Comparison of ENCODE assay signal across 8 mouse cellular contexts in genomic region chr13:51099560-51100232, GRCm38 (mm10). TPM values are rescaled to one million over a fixed set of nuclear protein-coding genes. Genes with fewer than 3 reads are reported as not detected.
A peak's percentile ranks its signal among the peaks of the same experiment; 100 is the strongest.
DNase-seq lines count a peak whose midpoint lies in the region; ATAC-seq lines count a peak whose summit lies in the region.

No protein-coding gene starts in this region.

- no peaks in the 10 kb centered on the region for H3K27me3 ChIP-seq in embryonic facial prominence, embryonic 15.5 days
- no peaks in the 10 kb centered on the region for H3K27me3 ChIP-seq in intestine, embryonic 16.5 days (replicated peaks; ENCODE audit: control insufficient read depth, insufficient read depth, low read length)
- no peaks in the 10 kb centered on the region for H3K27me3 ChIP-seq in lung, embryonic 15.5 days
- no peaks in the 10 kb centered on the region for H3K27me3 ChIP-seq in stomach, embryonic 15.5 days (replicated peaks)

- H3K9ac ChIP-seq in embryonic facial prominence, embryonic 15.5 days: peak overlapping the region; percentile 93
- peak overlapping the region; percentile 97 for H3K9ac ChIP-seq in intestine, embryonic 16.5 days (ENCODE audit: low read depth, low read length)
- peak overlapping the region; percentile 74 for H3K9ac ChIP-seq in lung, embryonic 15.5 days
- peak overlapping the region; percentile 51 for H3K9ac ChIP-seq in stomach, embryonic 15.5 days

- ATAC-seq in cerebellum, adult (ENCODE audit: insufficient number of reproducible peaks, low FRiP score, low TSS enrichment): peak; percentile 37
- no peak for ATAC-seq in embryonic facial prominence, embryonic 15.5 days (ENCODE audit: insufficient number of reproducible peaks, low FRiP score, low TSS enrichment, low read depth)
- ATAC-seq in intestine, embryonic 16.5 days: peak; percentile 21
- 0 out of 2 replicates have a peak, but pooled peaks have one; percentile 10 for ATAC-seq in lung, embryonic 15.5 days (ENCODE audit: borderline replicate concordance, extremely low read depth, low FRiP score, low TSS enrichment)
- no peak for ATAC-seq in stomach, embryonic 15.5 days (ENCODE audit: insufficient read depth, low FRiP score, low read depth)

- H3K4me1 ChIP-seq in embryonic facial prominence, embryonic 15.5 days: peaks cover 21% of the 10 kb centered on the region
- H3K4me1 ChIP-seq in intestine, embryonic 16.5 days (ENCODE audit: control insufficient read depth, insufficient read depth, low read length): peaks cover 8% of the 10 kb centered on the region; the same call in 1 of the 2 replicates
- peaks cover 28% of the 10 kb centered on the region for H3K4me1 ChIP-seq in lung, embryonic 15.5 days
- peaks cover 10% of the 10 kb centered on the region for H3K4me1 ChIP-seq in stomach, embryonic 15.5 days

- H3K4me3 ChIP-seq in embryonic facial prominence, embryonic 15.5 days (replicated peaks): peak overlapping the region; percentile 84
- H3K4me3 ChIP-seq in intestine, embryonic 16.5 days (ENCODE audit: low read length): peak overlapping the region; percentile 84
- H3K4me3 ChIP-seq in lung, embryonic 15.5 days: peak overlapping the region; percentile 88
- peak overlapping the region; percentile 73 for H3K4me3 ChIP-seq in stomach, embryonic 15.5 days (replicated peaks)

- WGBS in embryonic facial prominence, embryonic 15.5 days: 3% methylated on average over 26 of the region's 26 CpGs
- 3% methylated on average over 26 of the region's 26 CpGs for WGBS in intestine, embryonic 16.5 days
- WGBS in lung, embryonic 15.5 days: 1% methylated on average over 26 of the region's 26 CpGs
- WGBS in stomach, embryonic 15.5 days: 4% methylated on average over 26 of the region's 26 CpGs

- H3K4me2 ChIP-seq in embryonic facial prominence, embryonic 15.5 days (replicated peaks): peak overlapping the region; percentile 71
- peak overlapping the region; percentile 85 for H3K4me2 ChIP-seq in intestine, embryonic 16.5 days (ENCODE audit: low read depth, low read length)
- peak overlapping the region; percentile 97 for H3K4me2 ChIP-seq in lung, embryonic 15.5 days
- H3K4me2 ChIP-seq in stomach, embryonic 15.5 days: peak overlapping the region; percentile 95

- no peaks in the 10 kb centered on the region; the same call in 1 of the 2 replicates for H3K36me3 ChIP-seq in embryonic facial prominence, embryonic 15.5 days
- no peaks in the 10 kb centered on the region for H3K36me3 ChIP-seq in intestine, embryonic 16.5 days (ENCODE audit: control insufficient read depth, insufficient read depth, low read length)
- H3K36me3 ChIP-seq in lung, embryonic 15.5 days: 0 out of 2 replicates have a peak, but pooled peaks cover 3% of the 10 kb centered on the region
- H3K36me3 ChIP-seq in stomach, embryonic 15.5 days: no peaks in the 10 kb centered on the region

- H3K27ac ChIP-seq in embryonic facial prominence, embryonic 15.5 days (replicated peaks): peak overlapping the region; percentile 92
- H3K27ac ChIP-seq in intestine, embryonic 16.5 days (ENCODE audit: low read length): peak overlapping the region; percentile 91
- H3K27ac ChIP-seq in lung, embryonic 15.5 days: peak overlapping the region; percentile 93
- H3K27ac ChIP-seq in stomach, embryonic 15.5 days: peak overlapping the region; percentile 92

- H3K9me3 ChIP-seq in embryonic facial prominence, embryonic 15.5 days (replicated peaks): no peaks in the 10 kb centered on the region
- 0 out of 2 replicates have a peak, but pooled peaks cover 6% of the 10 kb centered on the region for H3K9me3 ChIP-seq in intestine, embryonic 16.5 days (ENCODE audit: control insufficient read depth, low read length)
- 0 out of 2 replicates have a peak, but pooled peaks cover 4% of the 10 kb centered on the region for H3K9me3 ChIP-seq in lung, embryonic 15.5 days
- H3K9me3 ChIP-seq in stomach, embryonic 15.5 days: no peaks in the 10 kb centered on the region

- DNase-seq in cerebellum, postnatal 14 days: no peak
- DNase-seq in 3T3-L1 (ENCODE audit: low read depth, low spot score): peak; percentile 4
- DNase-seq in cerebellum, adult 8-10 months: no peak

RNA-seq across cellular contexts. Expression of gene Spin1, which starts 1.0 kb away (rescaled TPM):
- polyA plus RNA-seq in embryonic facial prominence, embryonic 15.5 days (2015; fragmentation: Nextera tagmentation; extraction: Ambion mirVana): 84.7 and 87.6 TPM in 2 replicates
- polyA plus RNA-seq in intestine, embryonic 16.5 days (2015; fragmentation: Nextera tagmentation; extraction: Ambion mirVana): 52.3 and 54.4 TPM in 2 replicates
- polyA plus RNA-seq in lung, embryonic 15.5 days (2015; fragmentation: Nextera tagmentation; extraction: Ambion mirVana): 85.7 and 87.5 TPM in 2 replicates
- 67.9 and 69.4 TPM in 2 replicates for polyA plus RNA-seq in stomach, embryonic 15.5 days (2015; fragmentation: Nextera tagmentation; extraction: Ambion mirVana)

Comparison
In these comparisons a context has a peak if more than half of its experiments do, and no peak if none do; other contexts are left out.
1. ATAC-seq: peak in cerebellum, adult (single experiment), intestine, embryonic 16.5 days (single experiment) and lung, embryonic 15.5 days (single experiment); none in embryonic facial prominence, embryonic 15.5 days (single experiment) and stomach, embryonic 15.5 days (single experiment).
2. Peak in every context shown above with its lines, with median percentiles within 50 percentile points of each other: H3K27ac ChIP-seq, H3K4me2 ChIP-seq, H3K4me3 ChIP-seq and H3K9ac ChIP-seq.